Mouse (Mus musculus): Measurements from ENCODE around the gene Gm4756.

DNA sequence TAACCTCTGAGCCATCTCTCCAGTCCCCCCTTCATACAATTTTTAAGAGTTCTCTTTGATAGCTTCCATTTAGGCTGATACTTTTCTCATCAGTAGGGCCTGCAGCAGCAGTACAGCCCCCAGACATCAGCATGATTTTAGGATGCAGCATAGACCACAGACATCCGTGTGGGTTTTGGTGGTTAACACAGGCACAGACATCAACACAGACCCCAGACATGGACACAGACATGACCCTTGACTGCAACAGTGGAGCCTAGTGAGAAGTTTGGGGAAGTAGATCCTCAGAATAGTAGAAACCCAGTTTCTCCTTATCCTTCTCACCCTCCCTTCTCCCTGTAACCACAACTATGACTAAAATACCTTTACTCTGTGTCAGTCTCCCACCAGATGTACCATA is 64.1 kb downstream of the Gm4756 start:
- TF ChIP-seq CTCF (IDR thresholded peaks at IDR 0.05; ENCODE audit: low read depth) (no peak), EP300 (IDR thresholded peaks at IDR 0.05; ENCODE audit: low read depth) (no peak)

Measured in liver, postnatal 0 days (tissue).